Mouse (Mus musculus) limb, embryonic 14.5 days (tissue): Measurements from ENCODE around the gene Plekhg2. TPM values are rescaled to one million over a fixed set of nuclear protein-coding genes. Genes with fewer than 3 reads are reported as not detected.

ENCODE experiments used
- ATAC-seq: fragments of 200-750 bp; cut with Nextera tagmentation; 2 replicates; pipeline ENCODE4 v1.8.0; 2017; ENCODE audit warnings: low read depth, moderate number of reproducible peaks, moderate TSS enrichment; ENCODE audit not compliant: low FRiP score
- DNase-seq: peaks from one replicate; pipeline ENCODE4 v3.0.0-alpha.2; 2015; ENCODE audit warnings: low spot score
- H3K27ac ChIP-seq: fragments of 300-500 bp; sonication (generic); replicated peaks from 2 replicates; pipeline ENCODE4 v1.5.1; 2014; ENCODE audit warnings: low read depth, mild to moderate bottlenecking, low read length, moderate library complexity, mixed read lengths
- H3K27me3 ChIP-seq: fragments of 300-500 bp; sonication (generic); 2 replicates; pipeline ENCODE4 v1.6.1; 2014; ENCODE audit warnings: low read length, mixed read lengths; ENCODE audit not compliant: control insufficient read depth, insufficient read depth
- H3K36me3 ChIP-seq: fragments of 300-500 bp; sonication (generic); 2 replicates; pipeline ENCODE4 v1.6.1; 2014; ENCODE audit warnings: mild to moderate bottlenecking, low read length, moderate library complexity, mixed read lengths; ENCODE audit not compliant: control insufficient read depth, insufficient read depth
- H3K4me1 ChIP-seq: fragments of 300-500 bp; sonication (generic); 2 replicates; pipeline ENCODE4 v1.6.1; 2014; ENCODE audit warnings: antibody characterized with exemption, low read length, mixed read lengths; ENCODE audit not compliant: control insufficient read depth, insufficient read depth
- H3K4me2 ChIP-seq: fragments of 300-500 bp; sonication (generic); replicated peaks from 2 replicates; pipeline ENCODE4 v1.6.1; 2014; ENCODE audit warnings: low read depth, mild to moderate bottlenecking, low read length, moderate library complexity; ENCODE audit not compliant: severe bottlenecking
- H3K4me3 ChIP-seq: fragments of 300-500 bp; sonication (generic); replicated peaks from 2 replicates; pipeline ENCODE4 v1.5.1; 2014; ENCODE audit warnings: low read length
- H3K9ac ChIP-seq: fragments of 300-500 bp; sonication (generic); 2 replicates; pipeline ENCODE4 v1.6.1; 2014; ENCODE audit warnings: mild to moderate bottlenecking, low read depth, low read length, moderate library complexity; ENCODE audit not compliant: severe bottlenecking
- H3K9me3 ChIP-seq: fragments of 300-500 bp; sonication (generic); 2 replicates; pipeline ENCODE4 v1.6.1; 2016; ENCODE audit warnings: low read length; ENCODE audit not compliant: control insufficient read depth
- POLR2A ChIP-seq: fragments of 200-500 bp; IDR thresholded peaks from 2 replicates; pipeline ENCODE4 v1.8.0; 2012; ENCODE audit warnings: inconsistent platforms, mild to moderate bottlenecking, moderate library complexity, borderline replicate concordance; ENCODE audit not compliant: insufficient read depth, insufficient read length; ENCODE audit errors: extremely low read depth
- WGBS: fragments of 180-500 bp; shearing (Covaris S2); extraction: QIAGEN DNeasy Blood & Tissue Kit; methylation state at CpG from one replicate; pipeline ENCODE4 v1.1.7; 2014; 5-methylcytosine and 5-hydroxymethylcytosine counted together
- polyA plus RNA-seq, 2 experiments: library from polyadenylated mRNA; depleted of rRNA in 1 of 2; stranded (reverse) in 1 of 2; unstranded in 1 of 2; fragments of >200 nt; fragmentation: Nextera tagmentation in 1 of 2; extraction: Ambion mirVana in 1 of 2; gene quantifications; 2 replicates each; pipeline versions ENCODE4 v1.2.1 to v1.2.3; 2012 to 2014

Gene Plekhg2
- polyA plus RNA-seq (2012; rRNA removed) (67.3 and 87.8 TPM in 2 replicates), polyA plus RNA-seq (2014; fragmentation: Nextera tagmentation; extraction: Ambion mirVana) (59.0 and 69.1 TPM in 2 replicates)

DNA sequence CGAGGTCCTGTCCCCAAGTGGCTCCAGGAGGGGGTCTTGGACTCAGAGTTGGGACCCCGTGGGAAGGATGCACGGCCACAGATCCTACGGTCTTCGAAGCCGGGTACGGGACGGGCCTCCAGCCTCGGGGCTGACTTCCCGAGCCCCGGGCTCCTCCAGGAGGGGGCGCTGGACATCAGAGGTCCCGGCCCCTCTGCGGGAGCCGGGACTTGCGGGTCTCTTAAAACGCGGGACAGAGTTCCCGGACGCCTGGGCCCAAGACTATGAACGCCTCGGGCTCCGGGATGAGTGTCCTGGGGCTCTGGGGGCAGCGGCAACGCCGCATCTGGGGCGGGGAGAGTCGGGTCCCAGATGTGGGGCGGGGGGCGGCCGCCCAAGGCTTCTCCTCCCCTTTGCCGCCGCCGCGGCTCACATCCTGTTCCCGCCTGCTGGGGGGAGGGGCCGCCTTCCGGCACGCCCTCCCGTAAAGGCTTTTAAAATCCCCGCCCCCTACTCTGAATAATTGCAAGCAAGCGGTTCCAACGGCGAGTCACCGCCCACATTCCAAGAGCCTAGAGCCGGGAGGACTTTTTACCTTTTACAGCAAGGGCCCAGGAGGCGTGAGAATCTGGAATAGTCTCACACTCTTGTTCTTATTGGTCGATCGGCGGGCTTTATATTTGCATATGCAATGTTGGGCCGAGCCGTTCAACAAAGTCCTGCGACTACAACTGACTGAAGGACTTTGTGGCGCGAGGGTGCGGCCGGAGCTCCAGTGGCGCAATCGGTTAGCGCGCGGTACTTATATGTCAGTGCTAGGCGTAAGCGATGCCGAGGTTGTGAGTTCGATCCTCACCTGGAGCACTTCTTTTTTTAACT lies at the start of gene Plekhg2:
Gene Plekhg2, minus strand, starts transcription at position 349 of the 858 bp plus-strand sequence.
- ATAC-seq (peak; percentile 91), DNase-seq (peak; percentile 100)
- peaks cover 34% of the 10 kb centered on the region for H3K4me1 ChIP-seq
- H3K4me3 ChIP-seq = peak within 1 kb of the TSS; percentile 82
- peak within 1 kb of the TSS; percentile 88 for H3K9ac ChIP-seq
- H3K27me3 ChIP-seq = no peaks in the 10 kb centered on the region
- WGBS = under 1% methylated on average over 41 of the region's 66 CpGs
- peak within 1 kb of the TSS; percentile 87 for H3K27ac ChIP-seq
- peak within 1 kb of the TSS; percentile 95 for H3K4me2 ChIP-seq
- TF ChIP-seq POLR2A = peak; percentile 68; the same call in 1 of the 2 replicates
- H3K36me3 ChIP-seq = peaks cover 35% of the 10 kb centered on the region
- H3K9me3 ChIP-seq = no peaks in the 10 kb centered on the region

- DNase-seq (no peak), ATAC-seq (no peak)
- H3K36me3 ChIP-seq = peaks cover 85% of the 10 kb centered on the region
- TF ChIP-seq POLR2A = no peak
- WGBS = 90% methylated on average over 2 of the region's 2 CpGs
- H3K9ac ChIP-seq = no peak overlapping the region
- H3K4me3 ChIP-seq = no peak overlapping the region
- H3K4me1 ChIP-seq = no peaks in the 10 kb centered on the region
- H3K9me3 ChIP-seq = no peaks in the 10 kb centered on the region
- no peak overlapping the region for H3K27ac ChIP-seq
- H3K4me2 ChIP-seq = no peak overlapping the region
- H3K27me3 ChIP-seq = no peaks in the 10 kb centered on the region
Measured at GRCm38 (mm10) chr7:28419416-28419815, 47.0 kb upstream of the Plekhg2 start.

DNA sequence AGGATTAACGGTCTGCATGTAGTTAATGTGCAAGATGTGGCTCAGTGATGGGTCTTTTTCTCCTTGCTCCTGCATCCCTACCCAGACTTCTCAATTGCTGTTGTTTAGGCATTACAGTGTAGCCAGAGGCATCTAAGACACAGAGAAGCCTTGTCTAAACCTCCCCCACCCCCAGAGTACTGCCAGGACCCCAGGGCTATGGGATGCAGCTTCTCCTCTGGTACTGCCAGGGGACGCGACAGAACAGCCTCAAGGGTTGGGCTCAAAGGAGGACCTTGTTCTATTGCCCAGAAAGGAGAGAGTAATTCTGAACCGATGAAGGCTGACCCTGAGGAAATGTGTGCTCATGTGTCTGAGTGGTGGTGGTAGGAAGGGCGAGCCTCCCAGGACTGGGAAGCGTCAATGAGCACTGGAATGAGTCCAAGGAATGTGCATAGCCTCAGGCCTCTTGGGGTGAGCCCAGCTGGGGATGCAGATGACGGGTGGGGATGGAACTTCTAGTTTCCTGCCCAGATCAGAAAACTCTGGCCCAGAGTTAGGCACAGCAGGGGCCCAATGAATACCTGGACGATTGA lies 45.8 kb upstream of the Plekhg2 start:
- 78% methylated on average over 8 of the region's 8 CpGs for WGBS

DNA sequence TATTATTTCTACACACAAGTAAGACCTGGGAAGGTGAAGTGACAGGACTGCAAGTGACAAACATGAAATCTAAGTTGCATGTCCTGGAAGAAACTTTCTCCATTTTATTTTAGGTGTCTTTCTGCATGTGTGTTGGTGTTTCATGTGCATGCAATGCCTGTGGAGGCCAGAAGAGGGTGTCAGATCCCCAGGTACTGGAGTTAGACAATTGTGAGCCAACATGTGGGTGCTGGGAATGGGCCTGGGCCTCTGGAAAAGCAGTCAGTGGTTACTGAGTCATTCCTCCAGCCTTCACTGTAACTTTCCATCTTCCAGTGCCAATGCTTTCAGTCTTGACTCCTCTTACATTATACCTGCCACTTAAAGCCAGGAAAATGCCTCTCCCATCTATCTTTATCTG lies 45.0 kb upstream of the Plekhg2 start:
- Histone ChIP-seq H3K27ac (no peak overlapping the region), H3K36me3 (peaks cover 93% of the 10 kb centered on the region), H3K9ac (no peak overlapping the region), H3K27me3 (no peaks in the 10 kb centered on the region), H3K4me3 (no peak overlapping the region), H3K4me1 (no peaks in the 10 kb centered on the region), H3K9me3 (no peaks in the 10 kb centered on the region), H3K4me2 (no peak overlapping the region)
- ATAC-seq (no peak), DNase-seq (no peak)
- TF ChIP-seq POLR2A = no peak

More for the DNA sequence above, 45.8 kb upstream of the Plekhg2 start:
- H3K4me1 ChIP-seq = no peaks in the 10 kb centered on the region
- peaks cover 93% of the 10 kb centered on the region for H3K36me3 ChIP-seq
- DNase-seq (peak; percentile 35), ATAC-seq (0 out of 2 replicates have a peak, but pooled peaks have one; percentile 15)
- H3K9ac ChIP-seq = no peak overlapping the region
- H3K27me3 ChIP-seq = no peaks in the 10 kb centered on the region
- no peak overlapping the region for H3K27ac ChIP-seq
- H3K9me3 ChIP-seq = no peaks in the 10 kb centered on the region
- no peak overlapping the region for H3K4me2 ChIP-seq
- no peak for TF ChIP-seq POLR2A
- no peak overlapping the region for H3K4me3 ChIP-seq

GRCm38 (mm10) chr7:28412826-28413225 lies 40.4 kb upstream of the Plekhg2 start:
- Histone ChIP-seq H3K4me1 (no peaks in the 10 kb centered on the region), H3K27ac (no peak overlapping the region), H3K4me2 (no peak overlapping the region), H3K4me3 (no peak overlapping the region), H3K9me3 (no peaks in the 10 kb centered on the region), H3K9ac (no peak overlapping the region), H3K36me3 (peaks cover 88% of the 10 kb centered on the region), H3K27me3 (no peaks in the 10 kb centered on the region)
- ATAC-seq = no peak
- TF ChIP-seq POLR2A = no peak
- no peak for DNase-seq
- 85% methylated on average over 4 of the region's 4 CpGs for WGBS
